Mouse (Mus musculus): Measurements from ENCODE around the gene Gm1673. TPM values are rescaled to one million over a fixed set of nuclear protein-coding genes. Genes with fewer than 3 reads are reported as not detected.

Gm1673 gene
- polyA plus RNA-seq, 1 experiment from 2014 or later: 150 TPM

GRCm38 (mm10) chr5:34000809-34001208 lies 17.6 kb downstream of the Gm1673 start:
- H3K27ac ChIP-seq (replicated peaks; ENCODE audit: low read depth, low read length): no peak overlapping the region
- WGBS: 96% methylated on average over 25 of the region's 25 CpGs
- peaks cover 9% of the 10 kb centered on the region for H3K4me1 ChIP-seq (ENCODE audit: control insufficient read depth, insufficient read depth, low read length)
- H3K27me3 ChIP-seq (ENCODE audit: control insufficient read depth, insufficient read depth, low read length): peaks cover 34% of the 10 kb centered on the region
- H3K4me2 ChIP-seq (ENCODE audit: low read depth, severe bottlenecking): no peak overlapping the region
- no peak overlapping the region for H3K9ac ChIP-seq (ENCODE audit: low read length)
- no peak for DNase-seq (ENCODE audit: low spot score)
- no peak for ATAC-seq (ENCODE audit: insufficient number of reproducible peaks, low FRiP score, low TSS enrichment, low read depth)
- no peaks in the 10 kb centered on the region for H3K36me3 ChIP-seq (ENCODE audit: control insufficient read depth, insufficient read depth, low read length)
- H3K4me3 ChIP-seq (ENCODE audit: low read depth, low read length): no peak overlapping the region
- H3K9me3 ChIP-seq (ENCODE audit: control insufficient read depth, low read length): no peaks in the 10 kb centered on the region

DNA sequence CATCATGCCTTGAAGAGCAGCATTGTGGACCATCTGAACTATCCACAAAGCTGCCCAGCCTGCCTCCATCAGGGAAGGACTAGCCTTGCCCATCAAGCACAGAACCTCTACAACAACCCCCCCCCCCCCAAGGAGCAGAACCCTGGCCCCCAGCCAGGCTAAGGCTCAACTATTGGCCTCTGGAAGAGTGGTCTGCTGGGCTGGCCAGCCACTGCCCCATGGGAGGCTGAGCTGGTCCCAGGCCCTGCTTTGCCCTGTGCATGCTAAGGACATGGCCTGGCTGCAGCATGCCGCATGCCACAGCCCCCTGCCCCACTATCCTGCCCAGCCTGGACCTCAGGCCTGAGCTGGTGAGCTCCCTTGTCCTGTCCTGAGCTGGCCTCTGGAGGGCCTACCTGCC lies 18.2 kb downstream of the Gm1673 start:
- Histone ChIP-seq H3K27ac (replicated peaks; ENCODE audit: low read depth, low read length) (no peak overlapping the region), H3K27me3 (ENCODE audit: control insufficient read depth, insufficient read depth, low read length) (peaks cover 29% of the 10 kb centered on the region), H3K9me3 (ENCODE audit: control insufficient read depth, low read length) (no peaks in the 10 kb centered on the region), H3K36me3 (ENCODE audit: control insufficient read depth, insufficient read depth, low read length) (no peaks in the 10 kb centered on the region), H3K9ac (ENCODE audit: low read length) (no peak overlapping the region), H3K4me3 (ENCODE audit: low read depth, low read length) (no peak overlapping the region), H3K4me2 (ENCODE audit: low read depth, severe bottlenecking) (no peak overlapping the region), H3K4me1 (ENCODE audit: control insufficient read depth, insufficient read depth, low read length) (peaks cover 7% of the 10 kb centered on the region)
- ATAC-seq (ENCODE audit: insufficient number of reproducible peaks, low FRiP score, low TSS enrichment, low read depth) (no peak), DNase-seq (ENCODE audit: low spot score) (no peak)
- 100% methylated on average over 1 of the region's 1 CpGs for WGBS

DNA sequence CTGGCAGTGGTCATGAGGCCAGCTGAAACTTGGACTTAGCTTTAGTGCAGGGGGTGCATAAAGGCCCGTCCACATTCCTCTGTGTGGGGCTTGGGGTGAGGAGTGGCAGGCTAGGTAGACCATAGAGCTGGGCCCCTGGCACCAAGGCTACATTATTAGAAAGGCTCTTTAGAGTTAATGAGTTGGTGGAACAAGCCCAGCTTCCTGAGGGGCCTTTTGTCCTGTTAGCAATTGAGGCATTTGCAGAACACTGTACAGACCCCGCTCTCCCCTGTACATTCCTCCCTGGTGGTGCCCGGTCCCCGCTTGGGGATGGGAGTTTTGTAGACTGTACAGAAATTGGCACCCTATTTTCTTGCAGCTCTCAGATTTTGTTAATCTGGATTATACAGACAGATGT lies 19.4 kb downstream of the Gm1673 start:
- WGBS: 84% methylated on average over 4 of the region's 4 CpGs
- Histone ChIP-seq H3K9me3 (ENCODE audit: control insufficient read depth, low read length) (no peaks in the 10 kb centered on the region), H3K4me3 (ENCODE audit: low read depth, low read length) (no peak overlapping the region), H3K27me3 (ENCODE audit: control insufficient read depth, insufficient read depth, low read length) (peaks cover 16% of the 10 kb centered on the region), H3K4me1 (ENCODE audit: control insufficient read depth, insufficient read depth, low read length) (no peaks in the 10 kb centered on the region), H3K27ac (replicated peaks; ENCODE audit: low read depth, low read length) (no peak overlapping the region), H3K9ac (ENCODE audit: low read length) (no peak overlapping the region), H3K4me2 (ENCODE audit: low read depth, severe bottlenecking) (no peak overlapping the region), H3K36me3 (ENCODE audit: control insufficient read depth, insufficient read depth, low read length) (no peaks in the 10 kb centered on the region)
- DNase-seq (ENCODE audit: low spot score): no peak
- no peak for ATAC-seq (ENCODE audit: insufficient number of reproducible peaks, low FRiP score, low TSS enrichment, low read depth)

DNA sequence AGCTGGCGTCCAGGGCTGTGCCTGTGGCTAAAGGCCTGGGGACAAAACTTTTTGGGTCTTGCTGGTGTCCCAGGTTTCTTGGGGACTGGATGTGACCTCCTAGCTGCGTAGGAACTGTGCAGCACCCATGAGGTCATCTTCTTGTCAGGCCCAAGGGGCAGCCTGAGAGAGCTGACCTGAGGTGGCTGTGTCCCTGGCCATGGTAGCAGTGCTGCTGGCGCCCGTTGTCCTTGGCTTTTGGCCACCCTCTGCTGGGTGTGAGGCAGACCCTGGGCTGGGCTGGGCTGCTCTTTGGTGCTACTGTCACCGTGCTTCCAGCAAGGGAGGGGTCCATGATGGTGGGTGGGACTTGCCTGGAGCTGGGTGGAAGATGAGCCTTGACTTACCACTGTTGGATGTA lies 21.4 kb downstream of the Gm1673 start:
- Histone ChIP-seq H3K27ac (replicated peaks; ENCODE audit: low read depth, low read length) (no peak overlapping the region), H3K4me1 (ENCODE audit: control insufficient read depth, insufficient read depth, low read length) (no peaks in the 10 kb centered on the region), H3K36me3 (ENCODE audit: control insufficient read depth, insufficient read depth, low read length) (no peaks in the 10 kb centered on the region), H3K4me3 (ENCODE audit: low read depth, low read length) (no peak overlapping the region), H3K27me3 (ENCODE audit: control insufficient read depth, insufficient read depth, low read length) (no peaks in the 10 kb centered on the region), H3K9me3 (ENCODE audit: control insufficient read depth, low read length) (no peaks in the 10 kb centered on the region), H3K4me2 (ENCODE audit: low read depth, severe bottlenecking) (no peak overlapping the region), H3K9ac (ENCODE audit: low read length) (no peak overlapping the region)
- ATAC-seq (ENCODE audit: insufficient number of reproducible peaks, low FRiP score, low TSS enrichment, low read depth) (no peak), DNase-seq (ENCODE audit: low spot score) (no peak)
- WGBS: 85% methylated on average over 5 of the region's 5 CpGs

DNA sequence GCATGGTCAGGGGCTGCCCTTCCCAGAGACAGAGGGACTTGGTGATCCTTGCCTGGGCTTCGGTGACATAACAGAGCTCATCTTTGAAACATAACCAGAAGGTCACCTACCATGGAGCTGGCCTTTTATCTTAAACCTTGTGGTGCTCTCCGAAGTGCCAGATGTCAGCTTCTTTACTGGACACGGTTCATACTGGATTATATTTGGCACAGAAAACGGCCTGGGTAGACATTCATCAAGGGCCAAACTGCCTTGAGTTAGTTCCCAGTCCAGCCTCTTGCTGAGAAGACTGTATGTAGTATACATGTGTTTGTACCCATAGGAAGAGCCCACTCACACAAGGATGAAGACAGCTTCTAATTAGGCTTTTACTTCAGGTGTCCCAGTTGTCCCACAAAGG lies 23.6 kb downstream of the Gm1673 start:
- H3K9me3 ChIP-seq (ENCODE audit: control insufficient read depth, low read length): no peaks in the 10 kb centered on the region
- no peaks in the 10 kb centered on the region for H3K36me3 ChIP-seq (ENCODE audit: control insufficient read depth, insufficient read depth, low read length)
- no peak overlapping the region for H3K9ac ChIP-seq (ENCODE audit: low read length)
- ATAC-seq (ENCODE audit: insufficient number of reproducible peaks, low FRiP score, low TSS enrichment, low read depth): no peak
- H3K4me2 ChIP-seq (ENCODE audit: low read depth, severe bottlenecking): no peak overlapping the region
- no peak overlapping the region for H3K27ac ChIP-seq (replicated peaks; ENCODE audit: low read depth, low read length)
- no peaks in the 10 kb centered on the region for H3K4me1 ChIP-seq (ENCODE audit: control insufficient read depth, insufficient read depth, low read length)
- DNase-seq (ENCODE audit: low spot score): no peak
- H3K4me3 ChIP-seq (ENCODE audit: low read depth, low read length): no peak overlapping the region
- no peaks in the 10 kb centered on the region for H3K27me3 ChIP-seq (ENCODE audit: control insufficient read depth, insufficient read depth, low read length)
- 88% methylated on average over 4 of the region's 4 CpGs for WGBS

DNA sequence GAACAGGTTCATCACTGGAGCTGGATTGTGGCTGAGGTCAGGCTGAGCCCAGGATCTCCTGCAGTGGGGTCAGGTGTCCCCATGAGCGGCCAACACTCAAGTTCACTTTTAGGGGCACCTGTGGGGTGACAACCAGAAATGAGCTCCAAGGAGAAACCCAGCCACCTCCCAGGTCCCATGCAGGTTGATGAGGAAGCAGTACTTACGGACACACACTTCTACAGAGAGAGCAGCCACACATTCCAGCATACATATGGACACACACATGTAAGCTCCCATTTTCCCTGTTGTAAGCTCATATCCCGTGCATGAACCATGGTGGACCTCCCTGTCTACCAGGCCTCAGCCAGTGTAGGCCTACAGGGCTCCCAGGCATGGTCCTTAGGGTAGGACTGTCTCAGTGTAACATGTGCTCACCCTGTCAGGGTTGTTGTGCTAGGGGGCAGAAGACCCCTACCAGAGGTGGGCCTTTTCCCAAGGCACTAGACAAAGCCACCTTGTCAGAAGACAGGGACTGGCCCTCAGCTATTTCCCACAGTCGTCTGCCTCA lies 24.2 kb downstream of the Gm1673 start:
- 82% methylated on average over 4 of the region's 4 CpGs for WGBS
- ATAC-seq (ENCODE audit: insufficient number of reproducible peaks, low FRiP score, low TSS enrichment, low read depth) (no peak), DNase-seq (ENCODE audit: low spot score) (no peak)
- H3K27ac ChIP-seq (replicated peaks; ENCODE audit: low read depth, low read length): no peak overlapping the region
- no peak overlapping the region for H3K9ac ChIP-seq (ENCODE audit: low read length)
- H3K36me3 ChIP-seq (ENCODE audit: control insufficient read depth, insufficient read depth, low read length): no peaks in the 10 kb centered on the region
- no peaks in the 10 kb centered on the region for H3K27me3 ChIP-seq (ENCODE audit: control insufficient read depth, insufficient read depth, low read length)
- H3K4me3 ChIP-seq (ENCODE audit: low read depth, low read length): no peak overlapping the region
- no peak overlapping the region for H3K4me2 ChIP-seq (ENCODE audit: low read depth, severe bottlenecking)
- no peaks in the 10 kb centered on the region for H3K9me3 ChIP-seq (ENCODE audit: control insufficient read depth, low read length)
- H3K4me1 ChIP-seq (ENCODE audit: control insufficient read depth, insufficient read depth, low read length): no peaks in the 10 kb centered on the region

- DNase-seq (ENCODE audit: low spot score): no peak
- ATAC-seq (ENCODE audit: insufficient number of reproducible peaks, low FRiP score, low TSS enrichment, low read depth): no peak
- WGBS: 68% methylated on average over 1 of the region's 1 CpGs
Measured at GRCm38 (mm10) chr5:34014652-34015051, 31.4 kb downstream of the Gm1673 start.

GRCm38 (mm10) chr5:34018968-34019367 lies 35.7 kb downstream of the Gm1673 start:
- no peak overlapping the region for H3K27ac ChIP-seq (replicated peaks; ENCODE audit: low read depth, low read length)
- ATAC-seq (ENCODE audit: insufficient number of reproducible peaks, low FRiP score, low TSS enrichment, low read depth): no peak
- H3K4me3 ChIP-seq (ENCODE audit: low read depth, low read length): no peak overlapping the region
- H3K9ac ChIP-seq (ENCODE audit: low read length): no peak overlapping the region
- DNase-seq (ENCODE audit: low spot score): no peak
- H3K27me3 ChIP-seq (ENCODE audit: control insufficient read depth, insufficient read depth, low read length): no peaks in the 10 kb centered on the region
- 87% methylated on average over 4 of the region's 4 CpGs for WGBS
- H3K36me3 ChIP-seq (ENCODE audit: control insufficient read depth, insufficient read depth, low read length): no peaks in the 10 kb centered on the region
- no peaks in the 10 kb centered on the region for H3K4me1 ChIP-seq (ENCODE audit: control insufficient read depth, insufficient read depth, low read length)
- H3K4me2 ChIP-seq (ENCODE audit: low read depth, severe bottlenecking): no peak overlapping the region
- no peaks in the 10 kb centered on the region for H3K9me3 ChIP-seq (ENCODE audit: control insufficient read depth, low read length)

More at GRCm38 (mm10) chr5:34014652-34015051, 31.4 kb downstream of the Gm1673 start:
- no peak overlapping the region for H3K4me3 ChIP-seq (ENCODE audit: low read depth, low read length)
- no peaks in the 10 kb centered on the region for H3K36me3 ChIP-seq (ENCODE audit: control insufficient read depth, insufficient read depth, low read length)
- H3K9ac ChIP-seq (ENCODE audit: low read length): no peak overlapping the region
- H3K9me3 ChIP-seq (ENCODE audit: control insufficient read depth, low read length): no peaks in the 10 kb centered on the region
- H3K27me3 ChIP-seq (ENCODE audit: control insufficient read depth, insufficient read depth, low read length): no peaks in the 10 kb centered on the region
- no peak overlapping the region for H3K27ac ChIP-seq (replicated peaks; ENCODE audit: low read depth, low read length)
- no peaks in the 10 kb centered on the region for H3K4me1 ChIP-seq (ENCODE audit: control insufficient read depth, insufficient read depth, low read length)
- no peak overlapping the region for H3K4me2 ChIP-seq (ENCODE audit: low read depth, severe bottlenecking)

DNA sequence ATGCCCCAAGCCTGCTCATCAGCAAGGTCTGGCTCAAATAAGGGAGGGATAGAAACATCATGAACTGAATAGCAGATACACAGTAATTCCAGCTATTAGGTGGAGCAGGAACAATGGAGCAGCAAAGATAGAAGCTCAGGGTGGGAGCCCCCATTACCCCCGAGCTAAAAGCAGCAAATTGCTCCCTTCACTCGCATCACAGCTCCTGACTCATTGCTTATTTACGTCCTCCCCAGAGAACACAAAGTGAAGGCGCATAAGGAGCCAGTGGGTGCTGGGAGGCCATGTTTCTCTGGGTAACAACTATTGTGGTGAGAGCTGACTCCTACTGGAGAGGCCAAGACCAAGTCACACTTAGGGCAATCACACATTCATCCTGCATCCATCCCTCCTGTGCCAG lies 46.9 kb downstream of the Gm1673 start:
- no peak overlapping the region for H3K4me2 ChIP-seq (ENCODE audit: low read depth, severe bottlenecking)
- no peaks in the 10 kb centered on the region for H3K27me3 ChIP-seq (ENCODE audit: control insufficient read depth, insufficient read depth, low read length)
- H3K27ac ChIP-seq (replicated peaks; ENCODE audit: low read depth, low read length): no peak overlapping the region
- H3K4me3 ChIP-seq (ENCODE audit: low read depth, low read length): no peak overlapping the region
- ATAC-seq (ENCODE audit: insufficient number of reproducible peaks, low FRiP score, low TSS enrichment, low read depth) (no peak), DNase-seq (ENCODE audit: low spot score) (peak; percentile 18)
- H3K4me1 ChIP-seq (ENCODE audit: control insufficient read depth, insufficient read depth, low read length): no peaks in the 10 kb centered on the region
- 65% methylated on average over 4 of the region's 4 CpGs for WGBS
- no peak overlapping the region for H3K9ac ChIP-seq (ENCODE audit: low read length)
- no peaks in the 10 kb centered on the region for H3K36me3 ChIP-seq (ENCODE audit: control insufficient read depth, insufficient read depth, low read length)
- H3K9me3 ChIP-seq (ENCODE audit: control insufficient read depth, low read length): no peaks in the 10 kb centered on the region
